Mouse (Mus musculus) megakaryocyte, embryonic 14.5 days (primary cell): ENCODE data around the gene Zap70.

Source experiments
- FLI1 ChIP-seq: IDR thresholded peaks from 2 replicates; pipeline ENCODE4 v1.6.1; 2012; ENCODE audit warnings: low read length, inconsistent platforms, mixed read lengths
- GATA1 ChIP-seq: IDR thresholded peaks from 3 replicates; pipeline ENCODE4 v1.6.1; 2012; ENCODE audit warnings: mixed read lengths, low read length, inconsistent platforms, borderline replicate concordance

DNA sequence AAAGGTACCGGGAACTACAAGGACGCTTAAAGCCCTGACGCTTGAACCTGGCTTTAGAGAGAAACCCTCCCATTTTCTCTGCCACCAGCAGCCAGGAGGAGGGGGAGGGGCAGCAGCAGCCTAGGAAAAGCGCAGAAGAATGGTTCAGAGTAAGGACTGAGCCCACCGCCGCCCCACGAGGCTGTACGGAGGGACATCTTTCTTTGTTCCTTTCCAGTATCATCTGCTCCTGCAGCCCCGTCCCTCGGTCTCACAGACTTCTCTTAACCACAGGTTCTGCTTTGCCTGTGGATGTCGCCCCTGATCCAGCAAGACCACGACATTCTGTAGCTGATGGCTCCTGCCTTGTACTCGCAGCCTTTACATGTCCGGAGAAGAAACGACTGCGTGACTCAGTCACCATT is 23.6 kb downstream of the Zap70 start:
- TF ChIP-seq GATA1 (no peak), FLI1 (no peak)
